Mouse (Mus musculus): ENCODE results near the gene Rfc4.

Rfc4 gene

GRCm38 (mm10) chr16:23127673-23128375 is at the start of gene Rfc4:
Rfc4 (minus strand) TSS chr16:23127737.
- DNase-seq: peak; percentile 95

GRCm38 (mm10) chr16:23175956-23176355 is 48.4 kb upstream of the Rfc4 start:
- DNase-seq: no peak

- no peak for DNase-seq
Measured at GRCm38 (mm10) chr16:23174855-23175254, 47.3 kb upstream of the Rfc4 start.

GRCm38 (mm10) chr16:23173904-23174303 is 46.4 kb upstream of the Rfc4 start:
- DNase-seq: no peak

- no peak for DNase-seq
Measured at GRCm38 (mm10) chr16:23170813-23171212, 43.3 kb upstream of the Rfc4 start.

GRCm38 (mm10) chr16:23167079-23167478 is 39.5 kb upstream of the Rfc4 start:
- no peak for DNase-seq

- no peak for DNase-seq
Measured at GRCm38 (mm10) chr16:23166646-23167045, 39.1 kb upstream of the Rfc4 start.

GRCm38 (mm10) chr16:23165441-23165840 is 37.9 kb upstream of the Rfc4 start:
- DNase-seq: no peak

GRCm38 (mm10) chr16:23164443-23164842 is 36.9 kb upstream of the Rfc4 start:
- peak; percentile 6 for DNase-seq

- DNase-seq: no peak
Measured at GRCm38 (mm10) chr16:23162116-23162515, 34.6 kb upstream of the Rfc4 start.

- DNase-seq: no peak
Measured at GRCm38 (mm10) chr16:23159749-23160148, 32.2 kb upstream of the Rfc4 start.

- no peak for DNase-seq
Measured at GRCm38 (mm10) chr16:23158957-23159356, 31.4 kb upstream of the Rfc4 start.

- DNase-seq: no peak
Measured at GRCm38 (mm10) chr16:23158292-23158691, 30.8 kb upstream of the Rfc4 start.

- DNase-seq: no peak
Measured at GRCm38 (mm10) chr16:23157013-23157412, 29.5 kb upstream of the Rfc4 start.

- DNase-seq: no peak
Measured at GRCm38 (mm10) chr16:23154261-23154660, 26.7 kb upstream of the Rfc4 start.

- peak; percentile 46 for DNase-seq
Measured at GRCm38 (mm10) chr16:23151423-23151822, 23.9 kb upstream of the Rfc4 start.

- DNase-seq: no peak
Measured at GRCm38 (mm10) chr16:23149396-23149795, 21.9 kb upstream of the Rfc4 start.

- no peak for DNase-seq
Measured at GRCm38 (mm10) chr16:23148936-23149335, 21.4 kb upstream of the Rfc4 start.

- DNase-seq: no peak
Measured at GRCm38 (mm10) chr16:23146280-23146679, 18.7 kb upstream of the Rfc4 start, which contains the start of gene Adipoq. Adipoq (plus strand) TSS chr16:23146536.

- DNase-seq: no peak
Measured at GRCm38 (mm10) chr16:23145211-23145610, 17.7 kb upstream of the Rfc4 start.

- DNase-seq: no peak
Measured at GRCm38 (mm10) chr16:23144326-23144725, 16.8 kb upstream of the Rfc4 start.

GRCm38 (mm10) chr16:23140911-23141310 is 13.4 kb upstream of the Rfc4 start:
- no peak for DNase-seq

GRCm38 (mm10) chr16:23136406-23136970 is 9.0 kb upstream of the Rfc4 start:
- no peak for DNase-seq

GRCm38 (mm10) chr16:23135421-23136149 is 8.0 kb upstream of the Rfc4 start:
- DNase-seq: no peak

Measured in kidney, adult 18-20 months (tissue).